Mouse (Mus musculus) liver, postnatal 0 days (tissue): ENCODE measurements at regions not wholly inside any gene's neighbourhood (a gene's known extent, or its start where the extent isn't known, plus 50 kb on each side); places are given as distances from the start of the nearest gene placed in this dataset.

ENCODE experiments used
- CTCF ChIP-seq: sonication (generic); IDR thresholded peaks from 2 replicates; pipeline ENCODE4 v1.5.1; 2016; ENCODE audit warnings: antibody characterized with exemption, low read depth
- EP300 ChIP-seq: IDR thresholded peaks from 2 replicates; pipeline ENCODE4 v1.6.1; 2016; ENCODE audit warnings: antibody characterized with exemption, low read depth, mild to moderate bottlenecking

DNA sequence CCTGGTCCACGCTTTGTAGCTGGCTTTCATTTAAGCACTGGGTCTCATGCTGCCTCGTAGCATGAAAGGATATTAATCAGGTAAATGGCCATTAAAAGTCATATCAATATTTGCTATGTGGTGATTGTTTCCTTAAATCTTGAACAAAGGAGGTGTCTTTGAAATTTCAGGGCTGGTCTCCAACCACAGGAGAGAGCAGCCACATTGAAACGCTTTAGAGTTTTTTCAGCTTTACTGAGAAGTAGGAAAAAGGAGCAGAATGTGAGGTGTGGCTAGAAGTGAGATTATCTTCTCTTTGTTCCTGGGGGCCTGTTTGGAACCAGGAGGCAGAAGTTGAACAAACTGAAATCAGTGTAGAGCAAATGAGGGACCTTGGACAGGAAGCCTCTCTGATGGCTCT is 311.7 kb downstream of the Tox3 start:
- TF ChIP-seq CTCF (no peak), EP300 (no peak)
